Mouse (Mus musculus) forebrain, embryonic 10.5 days (tissue): ENCODE measurements around the gene Mettl3. TPM values are rescaled to one million over a fixed set of nuclear protein-coding genes. Genes with fewer than 3 reads are reported as not detected.

Experiments
- DNase-seq: peaks from one replicate; pipeline ENCODE4 v3.0.0-alpha.2; 2017; ENCODE audit warnings: low spot score; ENCODE audit errors: extremely low spot score
- H3K27ac ChIP-seq: fragments of 300-500 bp; sonication (generic); 2 replicates; pipeline ENCODE4 v1.5.1; 2016; ENCODE audit warnings: mild to moderate bottlenecking
- H3K27me3 ChIP-seq: fragments of 300-500 bp; sonication (generic); 2 replicates; pipeline ENCODE4 v1.6.1; 2016; ENCODE audit warnings: mild to moderate bottlenecking; ENCODE audit not compliant: poor library complexity, severe bottlenecking
- H3K36me3 ChIP-seq: fragments of 300-500 bp; sonication (generic); replicated peaks from 2 replicates; pipeline ENCODE4 v1.6.1; 2016; ENCODE audit warnings: mild to moderate bottlenecking, moderate library complexity
- H3K4me1 ChIP-seq: fragments of 300-500 bp; sonication (generic); 2 replicates; pipeline ENCODE4 v1.6.1; 2016
- H3K4me3 ChIP-seq: fragments of 300-500 bp; sonication (generic); 2 replicates; pipeline ENCODE4 v1.5.1; 2016; ENCODE audit warnings: mild to moderate bottlenecking, moderate library complexity
- H3K9me3 ChIP-seq: fragments of 300-500 bp; sonication (generic); 2 replicates; pipeline ENCODE4 v1.6.1; 2016; ENCODE audit warnings: mild to moderate bottlenecking, moderate library complexity
- WGBS: fragments of 180-500 bp; shearing (Covaris S2); methylation state at CpG from one replicate; pipeline ENCODE4 v1.1.7; 2016; 5-methylcytosine and 5-hydroxymethylcytosine counted together
- polyA plus RNA-seq: library from polyadenylated mRNA; unstranded; fragments of >200 nt; fragmentation: Nextera tagmentation; extraction: Ambion mirVana; gene quantifications from 2 replicates; pipeline ENCODE4 v1.2.1, GENCODE M21; 2016

Mettl3 gene
- polyA plus RNA-seq, 1 experiment from 2014 or later = 64.4 TPM

DNA sequence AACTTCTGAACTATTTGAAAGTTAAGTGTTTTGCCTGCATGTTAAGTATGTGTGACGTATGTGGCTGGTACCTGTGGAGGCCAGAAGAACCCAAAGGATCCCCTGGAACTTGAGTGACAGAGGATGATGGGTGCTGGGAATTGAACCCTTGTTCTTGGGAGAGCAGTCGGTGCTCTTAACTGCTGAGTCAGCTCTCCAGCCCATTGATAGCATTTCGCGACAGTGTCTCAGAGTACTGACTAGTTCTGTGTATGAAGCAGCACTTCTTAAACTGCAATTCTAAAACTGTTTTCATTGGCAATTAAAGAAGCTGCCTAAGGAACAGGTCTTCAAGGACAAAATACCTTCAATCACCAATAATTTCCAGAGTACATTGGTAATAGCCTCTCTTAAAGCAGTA lies 27.7 kb downstream of the Mettl3 start:
- WGBS = 93% methylated on average over 4 of the region's 4 CpGs
- Histone ChIP-seq H3K27ac (no peak overlapping the region), H3K4me3 (no peak overlapping the region), H3K27me3 (no peaks in the 10 kb centered on the region), H3K9me3 (no peaks in the 10 kb centered on the region), H3K36me3 (peaks cover 28% of the 10 kb centered on the region), H3K4me1 (peaks cover 17% of the 10 kb centered on the region)
- no peak for DNase-seq

DNA sequence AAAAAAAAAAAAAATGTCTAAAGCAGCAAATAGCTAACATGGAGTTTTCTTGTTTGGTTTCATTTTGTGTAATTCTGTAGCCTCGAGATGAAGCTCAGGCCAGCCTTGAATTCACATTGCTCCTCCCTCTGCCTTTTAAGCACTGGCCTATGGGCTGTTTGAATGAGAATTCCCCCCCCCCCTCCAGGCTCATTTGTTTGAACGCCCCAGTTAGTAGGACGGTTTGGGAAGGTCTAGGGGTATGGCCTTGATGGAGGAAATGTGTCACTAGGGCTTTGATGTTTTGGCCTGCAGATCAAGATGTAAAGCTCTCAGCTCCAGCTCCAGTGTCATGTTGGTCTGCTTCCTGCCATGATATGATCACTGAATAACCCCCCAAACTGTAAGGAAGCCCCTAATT lies 32.1 kb downstream of the Mettl3 start:
- Histone ChIP-seq H3K4me1 (no peaks in the 10 kb centered on the region), H3K27me3 (no peaks in the 10 kb centered on the region), H3K9me3 (no peaks in the 10 kb centered on the region), H3K27ac (no peak overlapping the region), H3K36me3 (peaks cover 42% of the 10 kb centered on the region), H3K4me3 (no peak overlapping the region)
- DNase-seq = no peak
- WGBS = 76% methylated on average over 3 of the region's 3 CpGs

DNA sequence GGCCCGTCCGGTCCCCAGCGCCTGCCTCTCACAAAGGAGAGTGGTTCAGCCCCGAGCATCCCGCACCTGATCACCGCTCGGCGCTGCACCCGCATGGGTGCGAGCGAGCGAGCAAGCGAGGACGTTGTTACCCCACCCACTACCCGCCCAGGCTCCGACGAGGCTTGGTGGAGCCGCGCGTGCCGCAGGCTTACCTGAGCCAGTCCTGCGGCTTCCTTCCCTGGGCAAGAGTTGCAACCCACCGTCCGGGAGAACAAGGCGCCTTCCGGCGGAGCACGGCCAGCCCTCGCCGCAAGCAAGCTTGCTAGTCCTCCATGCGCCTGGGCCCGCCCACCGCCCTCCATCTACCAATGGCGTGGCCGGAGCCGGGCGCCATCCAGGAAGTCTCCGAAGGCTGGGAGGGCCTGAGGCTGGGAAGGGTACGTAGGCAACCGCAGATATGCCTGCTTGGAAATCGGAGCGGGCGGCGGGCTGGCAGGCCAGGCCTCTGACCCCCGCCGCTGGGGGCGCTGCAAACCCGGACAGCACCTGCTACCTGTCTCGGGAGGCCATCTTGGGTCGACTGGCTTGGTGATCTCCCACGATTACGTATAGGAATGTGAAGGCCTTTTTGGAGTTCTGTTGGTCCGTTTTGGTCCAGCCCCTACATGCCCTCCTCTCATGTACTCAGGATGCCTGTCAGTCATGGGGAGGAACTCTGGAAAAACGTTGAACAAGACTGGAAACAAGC lies 47.3 kb downstream of the Mettl3 start, which contains the start of gene Chd8:
TSS of gene Chd8 (minus strand) at position 297 of the 730 bp plus-strand sequence.
- under 1% methylated on average over 54 of the region's 54 CpGs for WGBS
- DNase-seq = peak; percentile 98
- Histone ChIP-seq H3K27me3 (no peaks in the 10 kb centered on the region), H3K36me3 (peaks cover 9% of the 10 kb centered on the region), H3K4me1 (peaks cover 22% of the 10 kb centered on the region), H3K9me3 (no peaks in the 10 kb centered on the region), H3K27ac (peak within 1 kb of the TSS; percentile 96), H3K4me3 (peak within 1 kb of the TSS; percentile 94)

DNA sequence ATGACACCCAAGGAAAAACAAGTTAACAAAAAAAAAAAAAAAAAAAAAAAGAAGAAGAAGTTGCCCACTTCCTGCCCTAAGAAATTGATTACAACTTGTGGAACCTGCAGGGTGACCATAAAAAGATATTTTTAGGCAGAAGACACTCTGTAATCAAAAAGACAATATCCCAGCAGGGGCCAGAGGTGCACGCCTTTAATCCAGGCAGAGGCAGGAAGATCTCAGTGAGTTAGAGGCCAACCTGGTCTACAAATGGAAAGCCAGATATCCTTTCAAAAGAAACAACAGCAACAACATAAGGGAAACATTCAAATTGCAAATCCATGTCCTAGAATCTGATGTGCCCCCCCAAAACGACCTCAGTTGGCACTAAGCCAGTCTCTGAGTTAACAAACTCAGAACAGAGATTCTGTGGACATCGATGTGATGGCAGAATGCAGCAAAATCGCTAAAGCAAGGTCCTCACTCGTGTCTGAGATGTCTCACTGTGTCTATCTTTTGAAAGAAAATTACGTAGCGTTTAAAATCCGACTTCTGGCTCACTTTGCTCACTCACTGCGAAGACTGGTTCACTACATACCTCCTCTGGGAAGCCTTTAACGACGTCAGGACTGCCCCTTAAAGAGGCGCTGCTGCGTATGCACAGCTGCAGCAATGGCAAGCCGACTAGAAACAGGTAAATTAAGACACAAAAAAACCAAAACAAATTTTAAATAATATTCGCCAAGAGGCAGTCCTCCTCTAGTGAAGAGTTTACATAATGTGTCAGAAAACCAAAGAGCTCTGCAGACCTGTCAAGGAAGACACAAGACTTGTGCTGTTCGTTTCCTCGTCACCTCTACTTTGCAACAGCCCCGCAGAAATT lies 48.4 kb downstream of the Mettl3 start:
- peaks cover 22% of the 10 kb centered on the region for H3K4me1 ChIP-seq
- WGBS = 10% methylated on average over 18 of the region's 18 CpGs
- H3K27ac ChIP-seq = peak overlapping the region; percentile 96
- H3K27me3 ChIP-seq = no peaks in the 10 kb centered on the region
- H3K9me3 ChIP-seq = no peaks in the 10 kb centered on the region
- H3K36me3 ChIP-seq = peaks cover 12% of the 10 kb centered on the region
- no peak for DNase-seq
- H3K4me3 ChIP-seq = peak overlapping the region; percentile 94

DNA sequence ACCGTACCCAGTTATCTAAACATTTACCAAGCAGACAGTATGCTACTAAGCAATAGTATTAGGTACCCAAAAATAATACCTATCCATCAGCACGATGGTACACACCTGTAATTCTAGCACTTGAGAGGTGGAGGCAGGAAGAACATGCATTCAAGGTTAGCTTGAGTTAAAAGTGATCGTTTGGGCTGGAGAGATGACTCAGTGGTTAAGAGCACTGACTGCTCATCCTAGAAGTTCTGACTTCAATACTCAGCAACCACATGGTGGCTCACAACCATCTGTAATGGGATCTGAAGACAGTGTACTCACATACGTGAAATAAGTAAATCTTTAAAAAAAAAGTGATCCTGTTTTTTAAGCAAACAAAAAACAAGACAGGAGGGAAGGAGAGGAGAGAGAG lies 58.8 kb downstream of the Mettl3 start:
- H3K4me1 ChIP-seq = peaks cover 19% of the 10 kb centered on the region
- no peak for DNase-seq

More for the DNA sequence above, 58.8 kb downstream of the Mettl3 start:
- Histone ChIP-seq H3K36me3 (peaks cover 14% of the 10 kb centered on the region), H3K27me3 (no peaks in the 10 kb centered on the region), H3K9me3 (no peaks in the 10 kb centered on the region), H3K4me3 (no peak overlapping the region), H3K27ac (no peak overlapping the region)
- 78% methylated on average over 4 of the region's 4 CpGs for WGBS

Other genes with a start within 250 kb of the Mettl3 start
- gene Hnrnpc, start 201.1 kb downstream of the Mettl3 start, polyA plus RNA-seq = 894 and 948 TPM in 2 replicates
- 130 and 134 TPM in 2 replicates for gene Rpgrip1, start 194.4 kb downstream of the Mettl3 start, polyA plus RNA-seq
- gene Supt16, start 107.7 kb downstream of the Mettl3 start, polyA plus RNA-seq = 99.4 and 104 TPM in 2 replicates
- 46.5 and 46.7 TPM in 2 replicates for gene Chd8, start 47.3 kb downstream of the Mettl3 start, polyA plus RNA-seq
- 53.4 and 56.6 TPM in 2 replicates for gene Tox4, start 26.0 kb downstream of the Mettl3 start, polyA plus RNA-seq
- gene Rab2b, start 25.6 kb downstream of the Mettl3 start, polyA plus RNA-seq = 22.5 and 24.0 TPM in 2 replicates
- gene Sall2, start 23.6 kb upstream of the Mettl3 start, polyA plus RNA-seq = 73.2 and 82.1 TPM in 2 replicates
- not detected in 2 replicates for gene Olfr1513, start 51.3 kb upstream of the Mettl3 start, polyA plus RNA-seq
- 0.15 TPM in 1 of 2 replicates, not detected in the other for gene Olfr1512, start 74.0 kb upstream of the Mettl3 start, polyA plus RNA-seq
- gene Olfr1511, start 92.3 kb upstream of the Mettl3 start, polyA plus RNA-seq = 0.14 and 0.19 TPM in 2 replicates
- gene Olfr1510, start 109.2 kb upstream of the Mettl3 start, polyA plus RNA-seq = not detected in 2 replicates
- gene Olfr1509, start 137.9 kb upstream of the Mettl3 start, polyA plus RNA-seq = not detected in 2 replicates
- not detected in 2 replicates for gene Olfr1508, start 162.4 kb upstream of the Mettl3 start, polyA plus RNA-seq
- gene Olfr1507, start 190.6 kb upstream of the Mettl3 start, polyA plus RNA-seq = not detected in 2 replicates